Mouse (Mus musculus) cerebellum, adult 2 months (tissue): ENCODE measurements around the gene Magi2.

Experiments used
- CTCF ChIP-seq: fragments of 200-500 bp; IDR thresholded peaks from 2 replicates; pipeline ENCODE4 v1.5.1; 2011; ENCODE audit warnings: low read depth, mild to moderate bottlenecking, control low read depth, low read length, moderate library complexity, borderline replicate concordance; ENCODE audit not compliant: insufficient read depth
- POLR2A ChIP-seq: fragments of 200-500 bp; IDR thresholded peaks from 2 replicates; pipeline ENCODE4 v1.6.1; 2011; ENCODE audit warnings: low read length, control low read depth, borderline replicate concordance; ENCODE audit not compliant: insufficient read depth

- no peak for TF ChIP-seq CTCF
- TF ChIP-seq POLR2A: no peak
Observed at GRCm38 (mm10) chr5:20256150-20256868, 1029.5 kb downstream of the Magi2 start.
